Mouse (Mus musculus) neural tube, embryonic 11.5 days (tissue): Measurements from ENCODE around the gene Nfkbia. TPM values are rescaled to one million over a fixed set of nuclear protein-coding genes. Genes with fewer than 3 reads are reported as not detected.

ENCODE experiments used
- ATAC-seq: fragments of 200-750 bp; cut with Nextera tagmentation; 2 replicates; pipeline ENCODE4 v1.8.0; 2017; ENCODE audit warnings: moderate number of reproducible peaks, mild to moderate bottlenecking, moderate TSS enrichment, moderate library complexity; ENCODE audit not compliant: insufficient read depth, low FRiP score, low TSS enrichment
- DNase-seq: peaks from one replicate; pipeline ENCODE4 v3.0.0-alpha.2; 2015; ENCODE audit warnings: low spot score
- H3K27ac ChIP-seq: fragments of 300-500 bp; sonication (generic); 2 replicates; pipeline ENCODE4 v1.5.1; 2014; ENCODE audit warnings: low read depth, mild to moderate bottlenecking, low read length
- H3K27me3 ChIP-seq: fragments of 300-500 bp; sonication (generic); 2 replicates; pipeline ENCODE4 v1.6.1; 2014; ENCODE audit warnings: mild to moderate bottlenecking, low read length, mixed read lengths; ENCODE audit not compliant: control insufficient read depth, insufficient read depth
- H3K36me3 ChIP-seq: fragments of 300-500 bp; sonication (generic); 2 replicates; pipeline ENCODE4 v1.6.1; 2014; ENCODE audit warnings: mild to moderate bottlenecking, low read length, moderate library complexity, mixed read lengths; ENCODE audit not compliant: control insufficient read depth, insufficient read depth
- H3K4me1 ChIP-seq: fragments of 300-500 bp; sonication (generic); 2 replicates; pipeline ENCODE4 v1.6.1; 2014; ENCODE audit warnings: low read length, mixed read lengths; ENCODE audit not compliant: control insufficient read depth, insufficient read depth
- H3K4me2 ChIP-seq: fragments of 300-500 bp; sonication (generic); 2 replicates; pipeline ENCODE4 v1.6.1; 2014; ENCODE audit warnings: low read depth, mild to moderate bottlenecking, moderate library complexity
- H3K4me3 ChIP-seq: fragments of 300-500 bp; sonication (generic); 2 replicates; pipeline ENCODE4 v1.5.1; 2014; ENCODE audit warnings: low read depth, low read length
- H3K9ac ChIP-seq: fragments of 300-500 bp; sonication (generic); 2 replicates; pipeline ENCODE4 v1.6.1; 2014; ENCODE audit warnings: mild to moderate bottlenecking, low read length
- H3K9me3 ChIP-seq: fragments of 300-500 bp; sonication (generic); 2 replicates; pipeline ENCODE4 v1.6.1; 2016; ENCODE audit warnings: low read length; ENCODE audit not compliant: control insufficient read depth
- WGBS: fragments of 180-500 bp; shearing (Covaris S2); extraction: QIAGEN DNeasy Blood & Tissue Kit; methylation state at CpG from one replicate; pipeline ENCODE4 v1.1.7; 2014; 5-methylcytosine and 5-hydroxymethylcytosine counted together
- polyA plus RNA-seq: library from polyadenylated mRNA; unstranded; fragments of >200 nt; fragmentation: Nextera tagmentation; extraction: Ambion mirVana; gene quantifications from 2 replicates; pipeline ENCODE4 v1.2.1, GENCODE M21; 2014

Gene Nfkbia
- polyA plus RNA-seq, 1 experiment from 2014 or later, result 44.7 TPM

- Histone ChIP-seq H3K9me3 (no peaks in the 10 kb centered on the region), H3K27ac (no peak overlapping the region), H3K9ac (peak overlapping the region; percentile 18; the same call in 1 of the 2 replicates), H3K4me2 (no peak overlapping the region), H3K27me3 (no peaks in the 10 kb centered on the region), H3K36me3 (no peaks in the 10 kb centered on the region), H3K4me3 (no peak overlapping the region), H3K4me1 (peaks cover 13% of the 10 kb centered on the region)
- DNase-seq (no peak), ATAC-seq (no peak)
- WGBS, result 18% methylated on average over 8 of the region's 8 CpGs
Measured at GRCm38 (mm10) chr12:55473250-55474208, 18.9 kb downstream of the Nfkbia start.

- H3K36me3 ChIP-seq, result no peaks in the 10 kb centered on the region
- no peak overlapping the region for H3K27ac ChIP-seq
- H3K9ac ChIP-seq, result no peak overlapping the region
- DNase-seq (no peak), ATAC-seq (no peak)
- H3K9me3 ChIP-seq, result no peaks in the 10 kb centered on the region
- no peak overlapping the region for H3K4me3 ChIP-seq
- H3K4me1 ChIP-seq, result peaks cover 13% of the 10 kb centered on the region
- WGBS, result 90% methylated on average over 9 of the region's 9 CpGs
- H3K4me2 ChIP-seq, result no peak overlapping the region
- no peaks in the 10 kb centered on the region for H3K27me3 ChIP-seq
Measured at GRCm38 (mm10) chr12:55471344-55471743, 21.1 kb downstream of the Nfkbia start.

GRCm38 (mm10) chr12:55470442-55470841 is 22.0 kb downstream of the Nfkbia start:
- Histone ChIP-seq H3K4me2 (no peak overlapping the region), H3K36me3 (no peaks in the 10 kb centered on the region), H3K27me3 (no peaks in the 10 kb centered on the region), H3K9me3 (no peaks in the 10 kb centered on the region), H3K4me3 (no peak overlapping the region), H3K4me1 (peaks cover 13% of the 10 kb centered on the region), H3K9ac (no peak overlapping the region), H3K27ac (no peak overlapping the region)
- no peak for ATAC-seq
- no peak for DNase-seq
- 43% methylated on average over 5 of the region's 5 CpGs for WGBS

- no peaks in the 10 kb centered on the region for H3K36me3 ChIP-seq
- ATAC-seq (no peak), DNase-seq (no peak)
- H3K9me3 ChIP-seq, result no peaks in the 10 kb centered on the region
- WGBS, result 61% methylated on average over 10 of the region's 10 CpGs
- H3K4me3 ChIP-seq, result no peak overlapping the region
- no peak overlapping the region for H3K4me2 ChIP-seq
- no peak overlapping the region for H3K9ac ChIP-seq
- no peak overlapping the region for H3K27ac ChIP-seq
- peaks cover 10% of the 10 kb centered on the region for H3K4me1 ChIP-seq
- H3K27me3 ChIP-seq, result no peaks in the 10 kb centered on the region
Measured at GRCm38 (mm10) chr12:55467331-55468180, 24.9 kb downstream of the Nfkbia start.

GRCm38 (mm10) chr12:55466816-55467215 is 25.6 kb downstream of the Nfkbia start:
- DNase-seq, result no peak
- Histone ChIP-seq H3K9me3 (no peaks in the 10 kb centered on the region), H3K27me3 (no peaks in the 10 kb centered on the region), H3K4me2 (no peak overlapping the region), H3K27ac (no peak overlapping the region), H3K36me3 (no peaks in the 10 kb centered on the region), H3K4me3 (no peak overlapping the region), H3K4me1 (peaks cover 10% of the 10 kb centered on the region), H3K9ac (no peak overlapping the region)
- ATAC-seq, result no peak
- 69% methylated on average over 5 of the region's 5 CpGs for WGBS

GRCm38 (mm10) chr12:55466088-55466701 is 26.3 kb downstream of the Nfkbia start:
- Histone ChIP-seq H3K27me3 (no peaks in the 10 kb centered on the region), H3K4me1 (peaks cover 10% of the 10 kb centered on the region), H3K27ac (no peak overlapping the region), H3K9me3 (no peaks in the 10 kb centered on the region), H3K4me3 (no peak overlapping the region), H3K4me2 (no peak overlapping the region), H3K36me3 (no peaks in the 10 kb centered on the region), H3K9ac (no peak overlapping the region)
- DNase-seq (no peak), ATAC-seq (no peak)
- WGBS, result 66% methylated on average over 7 of the region's 7 CpGs

- no peak for ATAC-seq
- no peak overlapping the region for H3K9ac ChIP-seq
- no peak for DNase-seq
- H3K27ac ChIP-seq, result no peak overlapping the region
- H3K36me3 ChIP-seq, result no peaks in the 10 kb centered on the region
- WGBS, result 86% methylated on average over 17 of the region's 17 CpGs
- no peak overlapping the region for H3K4me3 ChIP-seq
- peaks cover 10% of the 10 kb centered on the region for H3K4me1 ChIP-seq
- no peak overlapping the region for H3K4me2 ChIP-seq
- H3K27me3 ChIP-seq, result no peaks in the 10 kb centered on the region
- H3K9me3 ChIP-seq, result no peaks in the 10 kb centered on the region
Measured at GRCm38 (mm10) chr12:55465401-55465983, 27.0 kb downstream of the Nfkbia start.

- 79% methylated on average over 14 of the region's 14 CpGs for WGBS
- Histone ChIP-seq H3K4me2 (no peak overlapping the region), H3K4me3 (no peak overlapping the region), H3K9ac (no peak overlapping the region), H3K36me3 (no peaks in the 10 kb centered on the region), H3K4me1 (peaks cover 5% of the 10 kb centered on the region; the same call in 1 of the 2 replicates), H3K27ac (no peak overlapping the region), H3K9me3 (no peaks in the 10 kb centered on the region), H3K27me3 (no peaks in the 10 kb centered on the region)
- no peak for ATAC-seq
- DNase-seq, result no peak
Measured at GRCm38 (mm10) chr12:55464846-55465361, 27.5 kb downstream of the Nfkbia start.
